Mouse (Mus musculus) embryo, embryonic 11 days (tissue): ENCODE results near the gene Islr2.

Experiments used
- DNase-seq: peaks from one replicate; pipeline ENCODE4 v3.0.0-alpha.2; 2015

The Islr2 gene

GRCm38 (mm10) chr9:58220218-58220903, 16.2 kb upstream of the Islr2 start:
- DNase-seq, result peak; percentile 61

GRCm38 (mm10) chr9:58218539-58218938, 14.4 kb upstream of the Islr2 start:
- no peak for DNase-seq

GRCm38 (mm10) chr9:58216402-58216801, 12.3 kb upstream of the Islr2 start:
- peak; percentile 68 for DNase-seq

- DNase-seq, result no peak
These were observed 10.5 kb upstream of the Islr2 start for GRCm38 (mm10) chr9:58214519-58215180.

GRCm38 (mm10) chr9:58213865-58214264, 9.7 kb upstream of the Islr2 start:
- DNase-seq, result peak; percentile 33

GRCm38 (mm10) chr9:58213377-58213776, 9.3 kb upstream of the Islr2 start:
- DNase-seq, result no peak

GRCm38 (mm10) chr9:58210304-58210627, 6.1 kb upstream of the Islr2 start:
- DNase-seq, result no peak

GRCm38 (mm10) chr9:58209462-58210303, 5.6 kb upstream of the Islr2 start:
- DNase-seq, result no peak

- DNase-seq, result no peak
These were observed 1.9 kb upstream of the Islr2 start for GRCm38 (mm10) chr9:58206013-58206412.

- peak; percentile 91 for DNase-seq
These were observed 405 bp upstream of the Islr2 start for GRCm38 (mm10) chr9:58204448-58205000.

GRCm38 (mm10) chr9:58202676-58203453, 1.3 kb downstream of the Islr2 start:
- peak; percentile 28 for DNase-seq

- DNase-seq, result peak; percentile 41
These were observed 2.1 kb downstream of the Islr2 start for GRCm38 (mm10) chr9:58201861-58202549.

GRCm38 (mm10) chr9:58201091-58201842, 2.9 kb downstream of the Islr2 start:
- DNase-seq, result no peak

GRCm38 (mm10) chr9:58200270-58201090, 3.6 kb downstream of the Islr2 start:
- DNase-seq, result no peak

GRCm38 (mm10) chr9:58199381-58200269, 4.5 kb downstream of the Islr2 start:
- DNase-seq, result peak; percentile 59

- peak; percentile 22 for DNase-seq
These were observed 5.2 kb downstream of the Islr2 start for GRCm38 (mm10) chr9:58198801-58199371.

GRCm38 (mm10) chr9:58197781-58198701, 6.1 kb downstream of the Islr2 start:
- peak; percentile 71 for DNase-seq
